Mouse (Mus musculus) CH12.LX (cell line): Measurements from ENCODE around the gene Atox1. TPM values are rescaled to one million over a fixed set of nuclear protein-coding genes. Genes with fewer than 3 reads are reported as not detected.

ENCODE experiments used
- DNase-seq: peaks from one replicate; pipeline ENCODE4 v3.0.0-alpha.2; 2013; ENCODE audit errors: extremely low read depth
- H3K27ac ChIP-seq: 2 replicates; pipeline ENCODE4 v1.5.1; 2012; ENCODE audit warnings: low read depth, mild to moderate bottlenecking, control low read depth, moderate library complexity; ENCODE audit not compliant: insufficient read depth
- H3K27me3 ChIP-seq: replicated peaks from 2 replicates; pipeline ENCODE3; 2012; ENCODE audit warnings: inconsistent platforms
- H3K36me3 ChIP-seq, 2 experiments: replicated peaks in 1 of 2; 2 replicates each; pipeline versions ENCODE3 to v1.6.1; 2012; ENCODE audit warnings: inconsistent platforms in 1 of 2, low read length in 1 of 2, mild to moderate bottlenecking in 1 of 2, mixed read lengths in 1 of 2, moderate library complexity in 1 of 2; ENCODE audit not compliant: control insufficient read depth in 1 of 2, insufficient read depth in 1 of 2
- H3K4me1 ChIP-seq, 2 experiments: 2 replicates each; pipeline ENCODE4 v1.6.1; 2012; ENCODE audit warnings: inconsistent platforms in 1 of 2, moderate library complexity in 1 of 2; ENCODE audit not compliant: insufficient read depth in 2 of 2, control insufficient read depth in 1 of 2
- H3K4me2 ChIP-seq: 2 replicates; pipeline ENCODE4 v1.6.1; 2012; ENCODE audit warnings: low read depth, mild to moderate bottlenecking, control low read depth; ENCODE audit not compliant: poor library complexity, insufficient read depth, severe bottlenecking
- H3K4me3 ChIP-seq, 3 experiments: fragments of 150-350 bp in 1 of 3; sonication (generic) in 1 of 3; replicated peaks in 1 of 3; 2 replicates each; pipeline versions ENCODE3 to v1.5.1; 2011 to 2012; ENCODE audit warnings: low read depth in 2 of 3, low read length in 2 of 3, mild to moderate bottlenecking in 2 of 3, moderate library complexity in 2 of 3, control low read depth in 1 of 3, improper control_type of control experiment in 1 of 3, inconsistent platforms in 1 of 3, mixed read lengths in 1 of 3; ENCODE audit not compliant: poor library complexity in 1 of 3
- H3K79me2 ChIP-seq: replicated peaks from 2 replicates; pipeline ENCODE4 v1.6.1; 2012; ENCODE audit warnings: mild to moderate bottlenecking, moderate library complexity; ENCODE audit not compliant: control insufficient read depth, poor library complexity, insufficient read depth, severe bottlenecking; ENCODE audit errors: extremely low read depth
- H3K9ac ChIP-seq: 2 replicates; pipeline ENCODE4 v1.6.1; 2012; ENCODE audit warnings: low read depth, mild to moderate bottlenecking, control low read depth, moderate library complexity; ENCODE audit not compliant: insufficient read depth
- H3K9me3 ChIP-seq: replicated peaks from 2 replicates; pipeline ENCODE3; 2012; ENCODE audit warnings: low read length, inconsistent platforms, mixed read lengths
- CHD1 ChIP-seq: IDR thresholded peaks from 2 replicates; pipeline ENCODE4 v1.6.1; 2012; ENCODE audit warnings: low read depth, low read length, improper control_type of control experiment, inconsistent platforms
- CHD2 ChIP-seq: IDR thresholded peaks from 2 replicates; pipeline ENCODE4 v1.6.1; 2011; ENCODE audit warnings: low read length, improper control_type of control experiment
- E2F4 ChIP-seq: IDR thresholded peaks from 2 replicates; pipeline ENCODE4 v1.6.1; 2011; ENCODE audit warnings: low read depth, low read length, improper control_type of control experiment; ENCODE audit not compliant: insufficient replicate concordance
- ELF1 ChIP-seq: IDR thresholded peaks from 2 replicates; pipeline ENCODE4 v1.6.1; 2014; ENCODE audit warnings: low read depth, mild to moderate bottlenecking, inconsistent platforms, low read length, improper control_type of control experiment
- EP300 ChIP-seq: IDR thresholded peaks from 2 replicates; pipeline ENCODE4 v1.6.1; 2011; ENCODE audit warnings: low read length, improper control_type of control experiment
- ETS1 ChIP-seq: conservative IDR thresholded peaks from 2 replicates; pipeline ENCODE4 v1.6.1; 2012; ENCODE audit warnings: low read depth, mild to moderate bottlenecking, inconsistent platforms, low read length, improper control_type of control experiment, moderate library complexity
- HCFC1 ChIP-seq: IDR thresholded peaks from 2 replicates; pipeline ENCODE4 v1.6.1; 2012; ENCODE audit warnings: low read depth, mild to moderate bottlenecking, inconsistent platforms, low read length, improper control_type of control experiment
- IRF4 ChIP-seq: IDR thresholded peaks from 2 replicates; pipeline ENCODE4 v1.6.1; 2014; ENCODE audit warnings: low read depth, mild to moderate bottlenecking, inconsistent platforms, low read length, improper control_type of control experiment
- JUND ChIP-seq: conservative IDR thresholded peaks from 2 replicates; pipeline ENCODE4 v1.6.1; 2011; ENCODE audit warnings: low read depth, low read length, improper control_type of control experiment
- MXI1 ChIP-seq: IDR thresholded peaks from 2 replicates; pipeline ENCODE4 v1.6.1; 2011; ENCODE audit warnings: mild to moderate bottlenecking, low read depth, low read length, improper control_type of control experiment
- MYC ChIP-seq: IDR thresholded peaks from 2 replicates; pipeline ENCODE4 v1.6.1; 2011; ENCODE audit warnings: low read depth, mild to moderate bottlenecking, improper control_type of control experiment, low read length
- NELFE ChIP-seq: IDR thresholded peaks from 2 replicates; pipeline ENCODE4 v1.6.1; 2011; ENCODE audit warnings: low read depth, low read length, improper control_type of control experiment
- NRF1 ChIP-seq: IDR thresholded peaks from 2 replicates; pipeline ENCODE4 v1.6.1; 2014; ENCODE audit warnings: low read depth, mild to moderate bottlenecking, inconsistent platforms, low read length, improper control_type of control experiment, moderate library complexity
- POLR2A ChIP-seq: IDR thresholded peaks from 2 replicates; pipeline ENCODE4 v1.6.1; 2011; ENCODE audit warnings: low read depth, mild to moderate bottlenecking, improper control_type of control experiment, low read length
- SIN3A ChIP-seq: IDR thresholded peaks from 2 replicates; pipeline ENCODE4 v1.6.1; 2012; ENCODE audit warnings: low read length, improper control_type of control experiment, inconsistent platforms
- SMC3 ChIP-seq: IDR thresholded peaks from 2 replicates; pipeline ENCODE4 v1.6.1; 2011; ENCODE audit warnings: low read depth, low read length, improper control_type of control experiment
- TBP ChIP-seq: conservative IDR thresholded peaks from 2 replicates; pipeline ENCODE4 v1.6.1; 2011; ENCODE audit warnings: low read depth, low read length, improper control_type of control experiment
- TCF12 ChIP-seq: IDR thresholded peaks from 2 replicates; pipeline ENCODE4 v1.6.1; 2014; ENCODE audit warnings: low read depth, mild to moderate bottlenecking, inconsistent platforms, low read length, improper control_type of control experiment
- UBTF ChIP-seq: IDR thresholded peaks from 2 replicates; pipeline ENCODE4 v1.6.1; 2012; ENCODE audit warnings: low read depth, mild to moderate bottlenecking, inconsistent platforms, low read length, improper control_type of control experiment, moderate library complexity
- ZKSCAN1 ChIP-seq: IDR thresholded peaks from 2 replicates; pipeline ENCODE4 v1.6.1; 2012; ENCODE audit warnings: low read depth, inconsistent platforms, low read length, improper control_type of control experiment, borderline replicate concordance
- ZMIZ1 ChIP-seq: IDR thresholded peaks from 2 replicates; pipeline ENCODE4 v1.6.1; 2012; ENCODE audit warnings: low read depth, mild to moderate bottlenecking, inconsistent platforms, low read length, improper control_type of control experiment
- dilution Hi-C: fragments of 300-500 bp; cut with MboI; formaldehyde crosslinking; loops from 2 replicates; pipeline ENCODE4 v1.14.3; 2020; ENCODE audit warnings: low sequenced_read_pairs; ENCODE audit not compliant: extremely low pct_unique_long_range_greater_than_20kb, extremely low pct_ligation_motif_present
- in situ Hi-C: fragments of 300-500 bp; cut with MboI; formaldehyde crosslinking; loops from 3 replicates; pipeline ENCODE4 v1.14.3; 2019; ENCODE audit warnings: low sequenced_read_pairs, low pct_ligation_motif_present, low pct_unique_long_range_greater_than_20kb, mixed read lengths
- polyA plus RNA-seq: library from polyadenylated mRNA; unstranded; fragments of >175 nt; gene quantifications from 2 replicates; pipeline ENCODE4 v1.2.1, GENCODE M21; 2012; ENCODE audit warnings: low read depth; ENCODE audit not compliant: insufficient read length
- total RNA-seq, 2 experiments: library from RNA; depleted of rRNA; stranded (reverse); fragments of 300-350 nt in 1 of 2; fragments of >200 nt in 1 of 2; gene quantifications; 2 replicates each; pipeline ENCODE4 v1.2.3; 2012 to 2014

Gene Atox1
- total and polyA plus RNA-seq, 3 experiments, result 264 to 445 (median 398) TPM

- Histone ChIP-seq H3K9me3 (no peaks in the 10 kb centered on the region), H3K27ac (no peak overlapping the region), H3K79me2 (no peaks in the 10 kb centered on the region), H3K4me3 (no peak overlapping the region), H3K4me2 (no peak overlapping the region), H3K36me3 (peaks cover 0 to 12% of the 10 kb centered on the region in 2 experiments), H3K9ac (no peak overlapping the region), H3K4me1 (peaks cover 0 to 6% of the 10 kb centered on the region in 2 experiments; a peak in 2 of 4 replicates), H3K27me3 (no peaks in the 10 kb centered on the region)
- DNase-seq, result no peak
- in situ Hi-C loops (no loop called here), dilution Hi-C loops (no loop called here)
- no peak for TF ChIP-seq E2F4
- TF ChIP-seq POLR2A, result no peak
- no peak for TF ChIP-seq CHD1
- TF ChIP-seq ZKSCAN1, result no peak
- TF ChIP-seq HCFC1, result no peak
- TF ChIP-seq JUND, result no peak
- TF ChIP-seq TCF12, result no peak
- no peak for TF ChIP-seq ETS1
- no peak for TF ChIP-seq NRF1
- TF ChIP-seq SMC3, result no peak
- TF ChIP-seq UBTF, result no peak
- TF ChIP-seq ZMIZ1, result no peak
- TF ChIP-seq ELF1, result no peak
- no peak for TF ChIP-seq SIN3A
- no peak for TF ChIP-seq TBP
- TF ChIP-seq NELFE, result no peak
These were observed 24.9 kb downstream of the Atox1 start for GRCm38 (mm10) chr11:55436089-55436488.

GRCm38 (mm10) chr11:55432981-55433380 lies 28.1 kb downstream of the Atox1 start:
- H3K9me3 ChIP-seq, result no peaks in the 10 kb centered on the region
- H3K4me2 ChIP-seq, result no peak overlapping the region
- peaks cover 0 to 6% of the 10 kb centered on the region in 2 experiments; a peak in 2 of 4 replicates for H3K4me1 ChIP-seq
- dilution Hi-C loops (no loop called here), in situ Hi-C loops (no loop called here)
- H3K36me3 ChIP-seq, result no peaks in the 10 kb centered on the region
- H3K27me3 ChIP-seq, result peaks cover 4% of the 10 kb centered on the region
- no peaks in the 10 kb centered on the region for H3K79me2 ChIP-seq
- DNase-seq, result no peak
- H3K27ac ChIP-seq, result no peak overlapping the region
- H3K9ac ChIP-seq, result no peak overlapping the region
- TF ChIP-seq EP300 (no peak), MXI1 (no peak), CHD2 (no peak), SMC3 (no peak), IRF4 (no peak), MYC (no peak), ETS1 (no peak)
- H3K4me3 ChIP-seq, result no peak overlapping the region
